Mouse (Mus musculus) heart, embryonic 14.5 days (tissue): ENCODE data around the gene Myo10. TPM values are rescaled to one million over a fixed set of nuclear protein-coding genes. Genes with fewer than 3 reads are reported as not detected.
A peak's percentile ranks its signal among the peaks of the same experiment; 100 is the strongest.

Experiments
- ATAC-seq: fragments of 200-750 bp; cut with Nextera tagmentation; 2 replicates; pipeline ENCODE4 v1.8.0; 2017; ENCODE audit warnings: low read depth, moderate TSS enrichment; ENCODE audit not compliant: insufficient number of reproducible peaks, insufficient read depth, low FRiP score
- H3K27ac ChIP-seq, 2 experiments: fragments of 200-500 bp in 1 of 2; fragments of 300-500 bp in 1 of 2; sonication (generic) in 1 of 2; replicated peaks in 1 of 2; 2 replicates each; pipeline ENCODE4 v1.5.1; 2012 to 2014; ENCODE audit warnings: low read depth in 2 of 2, low read length in 2 of 2, control low read depth in 1 of 2, mild to moderate bottlenecking in 1 of 2, mixed read lengths in 1 of 2; ENCODE audit not compliant: control insufficient read depth in 1 of 2, insufficient read depth in 1 of 2
- H3K27me3 ChIP-seq: fragments of 300-500 bp; sonication (generic); 2 replicates; pipeline ENCODE4 v1.6.1; 2014; ENCODE audit warnings: mild to moderate bottlenecking, low read length, control low read depth; ENCODE audit not compliant: control insufficient read depth, insufficient read depth
- H3K36me3 ChIP-seq: fragments of 300-500 bp; sonication (generic); 2 replicates; pipeline ENCODE4 v1.6.1; 2014; ENCODE audit warnings: mild to moderate bottlenecking, control low read depth, low read length, mixed read lengths; ENCODE audit not compliant: control insufficient read depth, insufficient read depth
- H3K4me1 ChIP-seq, 2 experiments: fragments of 200-500 bp in 1 of 2; fragments of 300-500 bp in 1 of 2; sonication (generic) in 1 of 2; 2 replicates each; pipeline ENCODE4 v1.6.1; 2012 to 2014; ENCODE audit warnings: low read length in 2 of 2, control low read depth in 1 of 2, mixed read lengths in 1 of 2; ENCODE audit not compliant: control insufficient read depth in 2 of 2, insufficient read depth in 2 of 2
- H3K4me2 ChIP-seq: fragments of 300-500 bp; sonication (generic); 2 replicates; pipeline ENCODE4 v1.6.1; 2014; ENCODE audit warnings: mild to moderate bottlenecking, low read length
- H3K4me3 ChIP-seq, 2 experiments: fragments of 200-500 bp in 1 of 2; fragments of 300-500 bp in 1 of 2; sonication (generic) in 1 of 2; 2 replicates each; pipeline ENCODE4 v1.5.1; 2012 to 2014; ENCODE audit warnings: low read length in 2 of 2, mild to moderate bottlenecking in 2 of 2, control low read depth in 1 of 2, low read depth in 1 of 2, moderate library complexity in 1 of 2; ENCODE audit not compliant: control insufficient read depth in 1 of 2, insufficient read depth in 1 of 2
- H3K9ac ChIP-seq: fragments of 300-500 bp; sonication (generic); 2 replicates; pipeline ENCODE4 v1.6.1; 2014; ENCODE audit warnings: mild to moderate bottlenecking, low read length
- H3K9me3 ChIP-seq: fragments of 300-500 bp; sonication (generic); 2 replicates; pipeline ENCODE4 v1.6.1; 2016; ENCODE audit warnings: low read length, control low read depth; ENCODE audit not compliant: control insufficient read depth
- WGBS: fragments of 180-500 bp; shearing (Covaris S2); extraction: QIAGEN DNeasy Blood & Tissue Kit; methylation state at CpG from one replicate; pipeline ENCODE4 v1.1.7; 2014; 5-methylcytosine and 5-hydroxymethylcytosine counted together
- polyA plus RNA-seq: library from polyadenylated mRNA; unstranded; fragments of >200 nt; fragmentation: Nextera tagmentation; extraction: Ambion mirVana; gene quantifications from 2 replicates; pipeline ENCODE4 v1.2.1, GENCODE M21; 2014

Myo10 gene
- polyA plus RNA-seq, 1 experiment from 2014 or later = 12.6 TPM

DNA sequence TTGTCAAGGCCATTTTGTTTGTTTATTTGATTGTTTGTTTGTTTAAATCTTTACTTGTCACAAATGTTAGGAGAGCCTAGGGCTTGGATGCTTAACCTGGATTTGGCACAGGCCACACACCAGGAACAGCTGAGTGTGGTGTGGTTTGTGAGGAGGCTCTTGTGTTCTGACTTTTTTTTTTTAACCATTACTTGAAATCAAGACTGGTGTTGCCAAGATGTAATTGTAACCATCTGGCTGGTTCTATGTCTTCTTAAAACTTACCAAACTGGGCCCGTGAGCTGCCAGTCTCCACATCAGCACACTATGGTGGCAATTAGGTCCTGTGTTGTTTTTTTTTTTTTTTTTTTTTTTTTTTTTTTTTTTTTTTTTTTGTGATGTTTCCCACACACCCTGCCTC is 85.6 kb downstream of the Myo10 start:
- H3K9me3 ChIP-seq = no peaks in the 10 kb centered on the region
- no peak overlapping the region for H3K9ac ChIP-seq
- H3K27me3 ChIP-seq = no peaks in the 10 kb centered on the region
- 87% methylated on average over 1 of the region's 1 CpGs for WGBS
- no peaks in the 10 kb centered on the region for H3K36me3 ChIP-seq
- peaks cover 2 to 4% of the 10 kb centered on the region in 2 experiments; a peak in 2 of 4 replicates for H3K4me1 ChIP-seq
- ATAC-seq = no peak
- H3K27ac ChIP-seq = no peak overlapping the region
- H3K4me3 ChIP-seq = no peak overlapping the region
- no peak overlapping the region for H3K4me2 ChIP-seq

DNA sequence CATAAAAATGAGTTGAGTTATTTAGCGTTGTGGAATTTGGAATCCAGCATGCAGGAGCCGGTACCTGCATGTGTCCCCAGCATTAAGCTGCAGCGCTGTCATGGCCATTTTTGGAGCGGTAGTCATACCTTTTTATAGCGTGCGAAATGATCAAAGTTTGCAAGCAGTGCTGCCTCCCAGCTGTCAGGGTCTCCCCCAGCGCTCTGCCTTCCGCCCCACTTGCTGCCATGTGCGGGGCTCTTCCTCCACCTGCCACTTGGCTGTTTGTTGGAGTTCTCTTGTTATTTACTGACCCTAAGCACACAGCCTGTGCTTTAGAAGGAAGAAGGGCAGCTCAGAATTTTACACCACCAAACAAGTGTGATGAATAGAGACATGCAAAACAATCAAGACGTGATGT is 88.6 kb downstream of the Myo10 start:
- Histone ChIP-seq H3K4me2 (no peak overlapping the region), H3K27ac (no peak overlapping the region), H3K9me3 (no peaks in the 10 kb centered on the region), H3K4me1 (peaks cover 11 to 13% of the 10 kb centered on the region in 2 experiments; a peak in 3 of 4 replicates), H3K27me3 (no peaks in the 10 kb centered on the region), H3K9ac (no peak overlapping the region), H3K4me3 (no peak overlapping the region), H3K36me3 (no peaks in the 10 kb centered on the region)
- WGBS = 83% methylated on average over 10 of the region's 10 CpGs
- no peak for ATAC-seq

DNA sequence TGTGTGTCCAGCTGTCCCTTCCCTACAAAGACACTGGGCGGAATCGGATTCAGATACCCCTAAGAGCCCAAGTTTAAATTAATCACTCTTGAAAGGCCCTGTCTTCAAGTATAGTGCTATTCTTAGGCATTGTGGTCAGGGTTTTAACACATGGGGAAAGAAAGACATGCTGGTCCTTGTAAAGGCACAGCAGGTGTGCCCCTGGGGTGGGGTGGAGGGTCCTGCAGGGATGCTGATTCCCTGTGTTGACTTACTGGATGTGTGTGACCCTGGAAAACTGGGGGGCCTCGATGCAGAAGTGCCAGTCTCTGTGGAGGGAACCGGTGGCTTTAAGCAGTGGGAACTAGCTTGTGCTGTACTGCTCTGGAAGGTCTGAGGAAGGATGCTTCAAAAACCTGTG is 90.6 kb downstream of the Myo10 start:
- 51% methylated on average over 4 of the region's 4 CpGs for WGBS
- H3K36me3 ChIP-seq = no peaks in the 10 kb centered on the region
- H3K9ac ChIP-seq = no peak overlapping the region
- no peaks in the 10 kb centered on the region for H3K27me3 ChIP-seq
- no peak overlapping the region for H3K4me2 ChIP-seq
- no peaks in the 10 kb centered on the region for H3K9me3 ChIP-seq
- no peak overlapping the region for H3K27ac ChIP-seq
- no peak overlapping the region for H3K4me3 ChIP-seq
- ATAC-seq = no peak
- peaks cover 11 to 13% of the 10 kb centered on the region in 2 experiments; a peak in 3 of 4 replicates for H3K4me1 ChIP-seq

DNA sequence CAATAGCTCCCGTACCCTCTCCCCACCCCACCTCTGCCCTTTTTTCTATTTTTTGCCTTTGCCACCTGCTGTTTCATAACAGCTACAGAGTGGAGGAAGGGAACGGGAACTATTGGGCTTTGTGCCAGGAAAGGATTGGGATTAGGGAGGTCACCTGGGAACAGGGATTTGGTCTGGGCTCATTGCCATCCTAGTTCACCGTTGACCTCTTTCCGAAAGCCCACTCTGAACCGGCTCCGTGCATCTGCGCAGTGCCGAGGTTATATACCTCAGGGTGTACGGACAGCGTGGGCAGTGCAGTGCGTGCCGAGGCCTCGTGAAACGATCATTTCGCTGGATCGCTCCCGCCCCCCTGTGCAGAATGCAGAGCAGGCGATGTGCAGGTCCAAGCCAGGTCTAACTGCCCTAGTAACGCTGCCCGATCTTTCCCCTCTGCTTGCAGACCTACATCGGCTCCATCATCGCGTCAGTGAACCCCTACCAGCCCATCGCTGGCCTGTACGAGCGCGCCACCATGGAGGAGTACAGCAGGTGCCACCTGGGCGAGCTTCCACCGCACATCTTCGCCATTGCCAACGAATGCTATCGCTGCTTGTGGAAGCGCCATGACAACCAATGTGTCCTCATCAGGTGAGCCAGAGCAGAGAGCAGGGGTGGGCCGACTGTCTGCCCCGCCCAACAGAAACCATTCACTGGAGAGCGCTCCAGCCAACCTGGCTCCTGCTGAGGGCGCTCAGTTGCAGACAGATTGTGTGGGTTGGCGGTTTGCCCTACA is 91.4 kb downstream of the Myo10 start:
- Histone ChIP-seq H3K27me3 (no peaks in the 10 kb centered on the region), H3K4me2 (peak overlapping the region; percentile 25; the same call in 1 of the 2 replicates), H3K4me1 (peaks cover 11 to 13% of the 10 kb centered on the region in 2 experiments; a peak in 3 of 4 replicates), H3K36me3 (no peaks in the 10 kb centered on the region), H3K4me3 (no peak overlapping the region), H3K27ac (no peak overlapping the region), H3K9me3 (no peaks in the 10 kb centered on the region), H3K9ac (no peak overlapping the region)
- no peak for ATAC-seq
- WGBS = 73% methylated on average over 38 of the region's 38 CpGs

DNA sequence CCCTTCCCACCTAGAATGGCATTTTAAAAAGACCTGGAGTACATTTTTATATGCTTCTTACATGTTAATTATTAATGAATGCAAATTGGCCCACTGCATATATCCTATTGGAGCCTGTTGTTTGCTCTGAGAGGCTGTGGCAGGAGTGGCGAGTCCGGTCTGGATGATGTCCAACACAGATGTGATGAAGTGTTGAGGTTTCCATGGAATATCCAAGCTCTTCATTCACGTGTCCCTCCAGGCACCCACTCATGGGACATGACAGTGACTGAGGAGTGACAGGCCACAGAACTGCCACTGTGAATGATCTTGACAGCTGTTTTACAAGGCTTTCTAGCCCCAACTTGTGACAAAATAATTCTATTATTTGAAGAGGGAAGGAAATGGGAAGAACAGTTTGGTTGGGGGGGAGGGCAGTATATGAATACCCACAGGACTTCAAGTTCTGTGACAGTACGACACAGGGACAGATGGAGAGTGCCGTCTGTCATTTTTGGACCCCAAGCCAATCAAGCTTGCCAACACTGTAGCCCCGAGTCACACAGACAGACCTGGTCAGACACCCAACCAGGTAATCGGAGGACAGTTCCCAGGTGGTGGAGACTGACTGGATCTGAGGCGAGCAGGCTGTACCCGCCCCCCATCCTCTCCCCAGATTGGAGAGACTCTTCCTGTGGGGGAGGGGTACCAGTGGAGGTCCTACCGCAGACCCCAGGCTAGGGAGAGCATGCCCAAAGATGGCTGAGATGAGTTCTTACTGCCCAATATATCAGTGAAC is 93.1 kb downstream of the Myo10 start:
- Histone ChIP-seq H3K9ac (no peak overlapping the region), H3K9me3 (no peaks in the 10 kb centered on the region), H3K36me3 (no peaks in the 10 kb centered on the region), H3K4me3 (no peak overlapping the region), H3K4me1 (peaks cover 11 to 13% of the 10 kb centered on the region in 2 experiments; a peak in 3 of 4 replicates), H3K4me2 (no peak overlapping the region), H3K27ac (no peak overlapping the region), H3K27me3 (no peaks in the 10 kb centered on the region)
- no peak; the same call in 1 of the 2 replicates for ATAC-seq
- WGBS = 57% methylated on average over 10 of the region's 10 CpGs

DNA sequence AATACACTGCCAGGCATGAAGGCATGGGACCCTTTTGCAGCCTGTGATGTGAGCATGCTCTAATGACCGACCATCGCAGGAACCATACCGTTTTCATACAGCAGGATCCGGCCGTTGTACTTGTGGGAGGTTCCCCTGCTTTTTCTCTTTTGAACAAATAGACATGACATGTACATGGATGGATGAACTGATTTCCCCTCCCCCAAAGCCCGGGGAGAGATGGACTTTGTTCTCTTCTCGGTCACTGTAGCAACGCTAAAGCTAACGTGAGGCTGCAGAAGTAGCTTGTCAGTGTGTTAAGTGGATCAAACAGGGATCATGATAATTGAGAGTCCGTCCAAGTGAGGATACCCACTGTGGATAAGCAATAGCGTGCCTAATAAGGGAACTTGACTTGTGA is 93.7 kb downstream of the Myo10 start:
- ATAC-seq = no peak
- 75% methylated on average over 11 of the region's 11 CpGs for WGBS
- no peaks in the 10 kb centered on the region for H3K36me3 ChIP-seq

DNA sequence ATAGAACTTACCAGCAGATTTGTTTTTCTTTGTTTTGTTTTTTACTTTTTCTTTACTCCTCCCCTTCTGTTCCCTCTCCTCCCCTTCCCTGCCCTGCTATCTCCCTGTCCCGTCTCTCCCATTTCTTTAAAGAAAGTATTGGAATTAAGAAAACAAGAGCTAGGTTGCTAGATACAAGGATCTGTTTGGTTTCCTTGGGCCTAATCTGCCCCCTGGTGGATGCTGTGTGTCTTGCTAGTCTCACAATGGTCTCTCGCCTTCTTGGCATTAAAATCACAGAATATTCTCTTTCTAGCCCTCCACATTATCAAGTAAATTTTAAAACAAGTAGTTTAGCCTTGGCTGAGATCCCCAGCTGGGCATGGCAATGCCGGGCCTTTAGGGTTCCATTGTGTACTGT is 94.7 kb downstream of the Myo10 start:
- H3K36me3 ChIP-seq = no peaks in the 10 kb centered on the region

More for the DNA sequence above, 93.7 kb downstream of the Myo10 start:
- Histone ChIP-seq H3K9me3 (no peaks in the 10 kb centered on the region), H3K27me3 (no peaks in the 10 kb centered on the region), H3K4me1 (peaks cover 11 to 13% of the 10 kb centered on the region in 2 experiments; a peak in 3 of 4 replicates), H3K4me3 (no peak overlapping the region), H3K9ac (no peak overlapping the region), H3K27ac (no peak overlapping the region), H3K4me2 (no peak overlapping the region)

More for the DNA sequence above, 94.7 kb downstream of the Myo10 start:
- Histone ChIP-seq H3K27me3 (no peaks in the 10 kb centered on the region), H3K27ac (no peak overlapping the region), H3K4me3 (no peak overlapping the region), H3K4me2 (no peak overlapping the region), H3K4me1 (peaks cover 11 to 13% of the 10 kb centered on the region in 2 experiments; a peak in 3 of 4 replicates), H3K9ac (no peak overlapping the region), H3K9me3 (no peaks in the 10 kb centered on the region)
- ATAC-seq = no peak
- WGBS = 25% methylated on average over 3 of the region's 3 CpGs
